Mouse (Mus musculus) kidney, postnatal 25 days (tissue): ENCODE data around the gene Mxra7.

Source experiments
- DNase-seq, 2 experiments: peaks; one replicate each; pipeline ENCODE4 v3.0.0; 2021; ENCODE audit warnings: mixed read lengths in 2 of 2

Gene Mxra7

GRCm38 (mm10) chr11:116816769-116817168, 11.1 kb downstream of the Mxra7 start:
- no peak for DNase-seq

GRCm38 (mm10) chr11:116814884-116815415, 12.9 kb downstream of the Mxra7 start:
- DNase-seq: no peak

DNA sequence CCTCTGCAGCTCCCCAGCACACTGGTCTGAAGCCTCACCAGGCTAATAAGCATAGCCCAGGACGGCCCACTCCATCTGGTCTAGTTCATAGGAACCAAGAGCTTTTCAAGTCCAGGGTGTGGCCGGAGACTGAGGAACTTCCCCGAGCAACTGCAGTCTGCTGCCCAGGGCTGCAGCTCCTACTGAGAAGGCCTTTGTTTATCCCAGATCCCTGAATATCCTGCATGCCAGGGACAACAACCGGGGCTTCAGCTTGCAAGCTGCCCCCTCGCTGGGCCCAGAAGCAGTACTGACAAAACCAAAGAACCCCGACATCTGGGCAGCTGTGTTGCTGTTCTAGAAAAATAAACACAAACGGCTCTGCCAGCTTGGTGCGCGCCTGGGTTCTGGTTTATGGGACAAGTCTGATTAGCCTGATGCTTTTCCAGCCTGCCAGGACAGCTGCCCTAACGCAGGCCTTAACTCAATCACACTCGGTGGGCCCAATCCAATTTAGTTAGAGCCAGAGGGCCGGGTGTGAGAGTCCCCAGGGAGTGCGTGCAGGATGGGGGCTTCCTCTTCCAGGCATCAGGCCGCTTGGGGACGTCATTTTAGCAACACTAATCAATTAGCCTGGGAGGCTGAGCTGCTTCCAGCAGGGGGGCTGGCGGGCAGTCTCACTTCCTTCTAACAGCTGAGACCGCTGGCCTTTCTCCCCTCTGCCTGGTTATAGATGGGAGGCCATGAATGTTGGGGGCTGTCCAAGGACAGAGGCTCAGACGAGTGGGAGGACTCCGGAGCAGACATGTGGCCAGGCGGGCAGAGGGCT, 13.6 kb downstream of the Mxra7 start:
- DNase-seq: peak; percentile 65 to 85

- DNase-seq: no peak
Observed at GRCm38 (mm10) chr11:116813610-116814009, 14.2 kb downstream of the Mxra7 start.

GRCm38 (mm10) chr11:116812793-116813529, 14.9 kb downstream of the Mxra7 start:
- peak; percentile 39 to 71 for DNase-seq

DNA sequence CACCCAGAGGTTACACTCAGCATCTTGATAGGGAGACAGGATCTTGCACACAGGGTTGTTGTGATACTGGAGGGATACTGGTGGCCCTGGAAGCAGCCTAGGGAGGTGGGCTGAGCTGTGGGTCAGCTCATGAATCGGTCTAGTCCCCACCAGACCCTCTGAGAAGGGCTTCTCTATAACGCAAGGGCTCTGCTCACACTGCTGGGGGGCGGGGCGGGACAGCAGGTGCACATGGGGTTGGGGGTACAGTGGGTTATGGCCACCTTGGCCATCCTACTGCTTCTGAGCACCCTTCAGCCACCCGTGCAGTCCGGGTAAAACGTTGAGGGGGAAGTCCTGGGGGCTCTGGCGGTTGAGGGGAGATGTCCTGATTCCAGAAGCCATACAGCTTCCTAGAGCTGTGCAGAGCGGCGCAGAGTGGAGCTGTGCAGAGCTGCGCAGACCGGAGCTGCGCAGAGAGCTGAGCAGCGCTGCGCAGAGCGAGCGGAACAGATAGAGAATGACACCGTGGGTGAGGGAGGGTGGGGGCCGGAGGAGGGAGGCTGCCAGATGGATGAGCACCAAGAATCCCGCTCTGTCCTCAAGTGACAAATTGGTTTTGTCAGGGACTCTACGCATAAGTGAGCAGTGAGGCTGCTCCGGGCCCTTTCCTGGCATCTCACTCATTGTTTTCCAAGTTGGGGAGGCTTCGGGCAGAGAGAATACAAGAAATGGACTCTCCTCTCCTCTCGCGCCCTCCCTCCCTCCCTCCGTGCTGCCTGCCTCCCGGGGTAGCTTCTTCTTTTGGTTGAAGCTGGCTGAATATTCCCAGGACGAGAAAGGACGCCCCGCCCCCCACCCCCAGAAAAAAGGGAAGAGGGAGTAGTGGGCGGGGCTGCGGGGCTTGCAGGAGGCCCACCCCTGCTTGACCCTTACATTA, 16.6 kb downstream of the Mxra7 start:
- DNase-seq: peak; percentile 55 to 69

DNA sequence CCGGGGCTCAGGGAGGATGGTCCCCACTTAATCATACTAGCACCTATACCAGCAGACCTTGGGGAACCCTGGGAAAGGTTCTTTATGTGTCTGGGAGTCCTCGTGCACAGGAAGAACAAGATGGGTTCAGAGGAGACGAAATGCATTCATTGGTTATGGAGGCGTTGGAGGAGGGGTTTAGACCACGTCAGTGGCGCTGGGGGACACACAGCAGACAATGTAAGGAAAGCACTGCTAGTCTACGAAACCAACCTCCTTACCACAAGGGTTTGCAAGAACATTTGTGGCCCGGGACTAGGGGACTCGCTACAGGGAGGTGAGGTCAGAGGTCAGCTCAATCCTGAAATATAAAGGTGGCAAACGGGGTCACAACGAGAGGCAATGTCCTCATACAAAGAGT, 17.3 kb downstream of the Mxra7 start:
- DNase-seq: no peak

DNA sequence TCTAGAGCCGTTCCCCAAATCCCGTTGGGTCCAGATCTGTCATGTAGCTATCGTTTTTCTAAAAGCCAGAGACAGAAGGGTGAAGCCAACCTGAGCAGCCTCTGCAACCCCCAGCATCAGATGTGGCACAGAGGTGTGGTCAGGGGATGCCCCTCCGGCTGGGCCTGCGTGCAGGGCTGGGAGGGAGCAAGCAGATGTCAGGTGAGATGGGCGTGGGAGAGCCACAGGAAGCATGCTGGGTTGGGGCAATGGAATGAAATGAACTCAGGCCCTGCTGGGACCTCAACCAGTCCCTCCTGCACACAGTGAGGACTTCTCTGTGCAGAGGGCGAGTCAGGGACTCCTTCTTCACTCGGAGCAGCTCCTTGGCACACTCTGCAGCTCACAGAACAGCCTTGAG, 18.3 kb downstream of the Mxra7 start:
- no peak for DNase-seq

GRCm38 (mm10) chr11:116808811-116809395, 18.9 kb downstream of the Mxra7 start:
- no peak for DNase-seq

DNA sequence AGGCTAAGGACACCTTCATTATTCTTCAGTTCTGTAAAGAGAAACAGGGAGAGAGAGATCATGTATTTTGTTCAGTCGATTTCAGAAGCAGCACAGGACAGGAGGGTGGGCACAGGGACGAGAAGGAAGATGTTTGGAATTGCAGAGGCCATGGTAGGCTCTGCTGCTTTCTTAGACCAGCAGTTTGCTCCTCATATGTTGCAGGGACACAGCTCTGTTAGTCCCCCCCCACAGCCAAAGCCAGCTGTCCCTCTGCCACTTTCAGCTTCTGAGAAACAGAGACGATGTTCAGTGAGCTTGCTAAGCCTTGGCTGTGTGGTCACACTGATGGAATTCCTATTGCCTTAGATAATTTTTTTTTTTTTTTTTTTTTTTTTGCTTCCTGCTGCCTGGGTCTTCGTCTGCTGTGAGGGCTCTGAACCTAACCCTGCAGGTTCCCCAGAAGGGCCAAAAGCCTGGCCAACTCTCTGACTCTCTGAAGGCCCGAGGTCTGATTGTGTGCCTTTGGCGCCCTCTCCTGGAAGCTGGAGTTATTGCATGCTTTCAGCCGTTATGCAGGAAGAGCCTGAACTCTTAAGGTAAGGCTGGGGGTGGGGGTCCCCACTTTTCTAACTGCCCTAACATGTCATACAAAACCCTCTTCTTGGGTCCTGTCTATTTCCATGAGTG, 19.8 kb downstream of the Mxra7 start:
- peak; percentile 89 to 91 for DNase-seq

DNA sequence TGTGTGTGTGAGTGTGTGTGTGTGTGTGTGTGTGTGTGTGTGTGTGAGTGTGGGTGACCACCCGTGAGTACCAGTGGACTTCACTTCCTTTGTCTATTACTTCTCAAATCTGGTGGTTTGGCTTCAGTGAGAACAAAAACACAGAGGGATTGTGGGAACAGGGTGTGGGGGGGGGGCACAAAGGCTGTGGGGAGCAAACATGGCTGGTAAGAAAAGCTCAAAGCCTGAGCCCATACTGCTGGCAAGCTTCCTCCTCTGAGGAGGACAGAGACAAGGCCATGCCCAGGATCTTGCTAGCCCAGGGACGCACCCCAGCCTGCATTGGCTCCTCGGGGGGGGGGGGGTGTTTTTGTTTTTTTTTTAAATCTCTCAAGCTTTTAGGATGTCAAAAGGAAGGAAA, 20.3 kb downstream of the Mxra7 start:
- DNase-seq: no peak

- no peak for DNase-seq
Observed at GRCm38 (mm10) chr11:116807116-116807515, 20.7 kb downstream of the Mxra7 start.

DNA sequence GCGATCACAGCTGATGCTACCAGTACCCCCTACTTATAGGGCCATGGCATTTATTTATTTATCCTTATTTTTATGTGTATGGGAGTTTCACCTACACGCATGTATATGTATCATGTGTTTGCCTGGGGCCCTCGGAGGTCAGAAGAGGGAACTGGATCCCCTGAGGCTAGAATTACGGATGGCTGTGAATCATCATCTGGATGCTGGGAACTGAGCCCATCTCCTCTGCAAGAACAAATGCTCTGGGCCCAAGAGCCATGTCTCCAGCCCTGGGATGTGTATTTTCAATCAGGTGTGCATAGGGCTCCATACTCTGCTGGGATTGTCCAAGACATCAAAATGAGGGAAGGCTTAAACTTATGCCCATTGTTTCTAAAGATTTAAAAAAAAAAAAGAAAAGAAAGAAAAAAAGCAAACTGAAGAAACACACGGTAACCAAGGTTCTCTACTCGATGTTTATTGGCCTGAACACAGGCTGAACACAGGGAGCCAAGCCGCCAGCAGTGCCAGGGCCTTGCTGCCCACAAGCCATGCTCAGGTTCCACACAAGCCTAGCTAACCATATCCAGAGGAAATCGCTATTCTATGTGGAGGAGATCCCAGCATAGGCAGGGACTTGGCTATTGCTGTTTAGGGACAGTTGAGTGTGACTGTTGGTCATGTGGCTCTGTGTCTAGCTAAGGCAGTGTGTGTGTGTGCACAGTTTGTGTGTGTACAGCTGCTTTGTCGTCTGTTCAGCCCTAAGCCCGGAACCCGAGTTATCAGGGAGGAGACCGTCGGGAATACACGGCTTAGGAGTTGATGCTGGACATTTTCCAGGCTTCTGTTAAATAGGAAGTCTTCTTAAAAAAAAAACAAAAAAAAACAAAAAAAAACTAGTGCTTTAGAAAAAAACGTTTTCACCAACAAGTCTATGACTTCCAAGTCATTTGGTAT, 21.4 kb downstream of the Mxra7 start:
- no peak for DNase-seq

- no peak for DNase-seq
Observed at GRCm38 (mm10) chr11:116802709-116803108, 25.1 kb downstream of the Mxra7 start.

DNA sequence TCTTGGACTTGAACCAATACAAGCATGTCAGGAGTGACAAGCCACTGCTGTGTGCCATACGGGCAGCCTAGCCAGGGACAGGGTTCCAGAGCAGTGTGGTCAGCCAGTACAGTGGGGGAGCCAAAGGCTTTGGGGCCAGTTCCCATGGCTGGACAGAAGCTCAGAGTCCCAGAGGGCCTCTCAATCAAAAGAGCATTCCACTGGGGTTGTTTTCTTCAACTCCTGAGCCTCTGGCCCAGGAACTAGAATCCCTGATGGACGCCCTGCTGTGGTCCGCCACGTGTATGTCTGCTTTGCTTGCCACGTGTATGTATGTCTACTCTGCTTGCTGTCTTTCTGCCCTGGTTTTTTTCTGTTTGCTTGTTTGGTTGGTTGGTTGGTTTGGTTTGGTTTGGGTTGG, 26.7 kb downstream of the Mxra7 start:
- DNase-seq: no peak

DNA sequence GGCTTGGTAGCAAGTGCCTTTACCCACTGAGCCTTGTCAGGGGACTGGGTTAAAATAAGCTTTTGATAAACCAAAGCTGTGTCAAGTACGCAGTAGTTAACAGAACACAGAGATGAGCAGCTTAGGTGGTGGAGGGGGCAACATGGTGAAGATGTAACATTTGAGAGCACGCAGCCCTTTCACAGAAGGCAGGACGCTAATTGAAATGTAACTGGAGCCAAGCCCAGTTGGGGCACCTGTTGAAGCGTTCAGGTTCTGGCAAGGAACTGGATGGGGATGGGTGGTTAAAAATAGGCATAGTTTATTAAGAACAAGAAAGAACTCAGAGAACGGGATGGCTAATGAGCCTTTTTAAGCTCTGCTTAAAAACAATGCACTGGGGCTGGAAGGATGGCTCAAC, 28.5 kb downstream of the Mxra7 start:
- DNase-seq: no peak

- DNase-seq: no peak
Observed at GRCm38 (mm10) chr11:116784221-116784620, 43.6 kb downstream of the Mxra7 start.

- no peak for DNase-seq
Observed at GRCm38 (mm10) chr11:116782737-116783145, 45.1 kb downstream of the Mxra7 start.

DNA sequence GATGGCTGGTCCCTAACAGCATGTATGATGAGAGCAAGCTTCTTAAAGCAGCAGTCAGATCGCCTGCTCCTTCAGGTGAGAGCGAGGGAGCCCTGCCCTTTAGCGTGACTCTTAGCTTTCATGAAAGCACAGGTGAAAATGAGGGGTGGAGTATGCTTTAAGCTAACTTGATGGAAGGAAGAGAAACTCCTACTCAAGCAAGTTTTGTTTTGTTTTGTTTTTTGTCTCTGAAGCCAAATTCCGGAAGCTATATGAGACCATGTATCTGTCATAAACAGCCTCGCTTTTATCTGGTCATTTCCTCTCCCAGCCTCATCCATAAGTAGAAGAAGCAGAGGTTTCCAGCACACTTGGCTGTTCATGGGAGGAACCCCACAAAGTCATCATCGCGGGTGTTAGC, 52.4 kb downstream of the Mxra7 start, which contains the start of gene St6galnac1:
Gene St6galnac1 (minus strand): TSS at position 101 of the 400 bp plus-strand sequence.
- no peak for DNase-seq

DNA sequence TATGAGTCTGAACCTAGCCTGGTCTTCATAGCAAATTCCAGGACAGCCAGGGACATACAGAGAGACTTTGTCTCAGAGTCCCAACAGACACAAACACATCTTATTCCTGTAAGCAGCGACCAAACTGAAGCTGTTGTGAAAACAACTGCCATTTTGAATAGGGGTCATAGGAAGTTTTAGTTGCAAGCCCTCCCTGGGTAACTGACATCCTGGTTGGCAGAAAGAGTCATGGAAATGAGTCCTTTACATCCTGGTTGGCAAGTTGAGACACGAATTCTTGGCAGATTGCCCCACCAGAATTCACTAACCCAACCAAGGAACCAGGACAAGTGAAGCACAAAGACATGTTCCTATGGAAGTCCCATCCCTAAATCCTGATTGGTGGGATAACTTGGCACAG, 54.6 kb downstream of the Mxra7 start:
- no peak for DNase-seq

GRCm38 (mm10) chr11:116769873-116770272, 58.0 kb downstream of the Mxra7 start:
- no peak for DNase-seq
